Mouse (Mus musculus): ENCODE measurements around the gene Itgb6. TPM values are rescaled to one million over a fixed set of nuclear protein-coding genes. Genes with fewer than 3 reads are reported as not detected.

Gene Itgb6
- polyA plus RNA-seq, 1 experiment from 2014 or later = 0.23 TPM

- H3K4me2 ChIP-seq (replicated peaks) = no peak overlapping the region
- H3K9me3 ChIP-seq = no peaks in the 10 kb centered on the region
- 90% methylated on average over 8 of the region's 8 CpGs for WGBS
- H3K4me3 ChIP-seq = no peak overlapping the region
- no peaks in the 10 kb centered on the region for H3K27me3 ChIP-seq (replicated peaks)
- H3K4me1 ChIP-seq = peaks cover 13% of the 10 kb centered on the region
- H3K36me3 ChIP-seq = no peaks in the 10 kb centered on the region
- no peak overlapping the region for H3K27ac ChIP-seq
- no peak for ATAC-seq (ENCODE audit: low FRiP score, low read depth)
- no peak overlapping the region for H3K9ac ChIP-seq
These were observed 27.9 kb downstream of the Itgb6 start for GRCm38 (mm10) chr2:60694563-60694962.

- Histone ChIP-seq H3K27me3 (replicated peaks) (no peaks in the 10 kb centered on the region), H3K36me3 (no peaks in the 10 kb centered on the region), H3K4me2 (replicated peaks) (no peak overlapping the region), H3K9me3 (no peaks in the 10 kb centered on the region), H3K27ac (no peak overlapping the region), H3K4me1 (peaks cover 10% of the 10 kb centered on the region), H3K4me3 (no peak overlapping the region), H3K9ac (no peak overlapping the region)
- ATAC-seq (ENCODE audit: low FRiP score, low read depth) = no peak
- 82% methylated on average over 5 of the region's 5 CpGs for WGBS
These were observed 30.2 kb downstream of the Itgb6 start for GRCm38 (mm10) chr2:60692239-60692638.

GRCm38 (mm10) chr2:60690212-60690611, 32.2 kb downstream of the Itgb6 start:
- no peaks in the 10 kb centered on the region for H3K36me3 ChIP-seq
- ATAC-seq (ENCODE audit: low FRiP score, low read depth) = no peak
- H3K4me2 ChIP-seq (replicated peaks) = no peak overlapping the region
- H3K27ac ChIP-seq = no peak overlapping the region
- no peaks in the 10 kb centered on the region for H3K4me1 ChIP-seq
- H3K9ac ChIP-seq = no peak overlapping the region
- no peaks in the 10 kb centered on the region for H3K9me3 ChIP-seq
- H3K4me3 ChIP-seq = no peak overlapping the region
- 65% methylated on average over 1 of the region's 1 CpGs for WGBS
- no peaks in the 10 kb centered on the region for H3K27me3 ChIP-seq (replicated peaks)

- Histone ChIP-seq H3K27ac (no peak overlapping the region), H3K9ac (no peak overlapping the region), H3K36me3 (no peaks in the 10 kb centered on the region), H3K4me1 (no peaks in the 10 kb centered on the region), H3K9me3 (no peaks in the 10 kb centered on the region), H3K4me2 (replicated peaks) (no peak overlapping the region), H3K4me3 (no peak overlapping the region), H3K27me3 (replicated peaks) (no peaks in the 10 kb centered on the region)
- no peak for ATAC-seq (ENCODE audit: low FRiP score, low read depth)
- WGBS = 66% methylated on average over 14 of the region's 14 CpGs
These were observed 33.4 kb downstream of the Itgb6 start for GRCm38 (mm10) chr2:60688944-60689615.

- no peaks in the 10 kb centered on the region for H3K4me1 ChIP-seq
- H3K4me2 ChIP-seq (replicated peaks) = no peak overlapping the region
- H3K9me3 ChIP-seq = no peaks in the 10 kb centered on the region
- H3K4me3 ChIP-seq = no peak overlapping the region
- no peaks in the 10 kb centered on the region for H3K36me3 ChIP-seq
- H3K27ac ChIP-seq = no peak overlapping the region
- WGBS = 96% methylated on average over 1 of the region's 1 CpGs
- ATAC-seq (ENCODE audit: low FRiP score, low read depth) = no peak
- H3K27me3 ChIP-seq (replicated peaks) = no peaks in the 10 kb centered on the region
- H3K9ac ChIP-seq = no peak overlapping the region
These were observed 34.3 kb downstream of the Itgb6 start for GRCm38 (mm10) chr2:60688150-60688549.

GRCm38 (mm10) chr2:60685973-60686372, 36.5 kb downstream of the Itgb6 start:
- no peak for ATAC-seq (ENCODE audit: low FRiP score, low read depth)
- no peak overlapping the region for H3K27ac ChIP-seq
- no peaks in the 10 kb centered on the region for H3K4me1 ChIP-seq
- H3K9ac ChIP-seq = no peak overlapping the region
- H3K36me3 ChIP-seq = no peaks in the 10 kb centered on the region
- H3K4me2 ChIP-seq (replicated peaks) = no peak overlapping the region
- H3K27me3 ChIP-seq (replicated peaks) = no peaks in the 10 kb centered on the region
- H3K4me3 ChIP-seq = no peak overlapping the region
- no peaks in the 10 kb centered on the region for H3K9me3 ChIP-seq

GRCm38 (mm10) chr2:60684168-60684567, 38.3 kb downstream of the Itgb6 start:
- Histone ChIP-seq H3K27me3 (replicated peaks) (no peaks in the 10 kb centered on the region), H3K27ac (no peak overlapping the region), H3K4me1 (no peaks in the 10 kb centered on the region), H3K9ac (no peak overlapping the region), H3K9me3 (no peaks in the 10 kb centered on the region), H3K4me2 (replicated peaks) (no peak overlapping the region), H3K4me3 (no peak overlapping the region), H3K36me3 (no peaks in the 10 kb centered on the region)
- 84% methylated on average over 3 of the region's 3 CpGs for WGBS
- no peak for ATAC-seq (ENCODE audit: low FRiP score, low read depth)

- no peaks in the 10 kb centered on the region for H3K4me1 ChIP-seq
- H3K27me3 ChIP-seq (replicated peaks) = no peaks in the 10 kb centered on the region
- no peak overlapping the region for H3K27ac ChIP-seq
- no peak overlapping the region for H3K9ac ChIP-seq
- H3K4me2 ChIP-seq (replicated peaks) = no peak overlapping the region
- ATAC-seq (ENCODE audit: low FRiP score, low read depth) = no peak
- no peak overlapping the region for H3K4me3 ChIP-seq
- no peaks in the 10 kb centered on the region for H3K9me3 ChIP-seq
- no peaks in the 10 kb centered on the region for H3K36me3 ChIP-seq
- 78% methylated on average over 2 of the region's 2 CpGs for WGBS
These were observed 39.9 kb downstream of the Itgb6 start for GRCm38 (mm10) chr2:60682554-60682953.

GRCm38 (mm10) chr2:60674413-60674812, 48.0 kb downstream of the Itgb6 start:
- WGBS = 74% methylated on average over 7 of the region's 7 CpGs

GRCm38 (mm10) chr2:60672973-60673954, 49.2 kb downstream of the Itgb6 start:
- H3K4me2 ChIP-seq (replicated peaks) = no peak overlapping the region

More at GRCm38 (mm10) chr2:60674413-60674812, 48.0 kb downstream of the Itgb6 start:
- no peak overlapping the region for H3K27ac ChIP-seq
- ATAC-seq (ENCODE audit: low FRiP score, low read depth) = no peak
- no peak overlapping the region for H3K4me3 ChIP-seq
- no peaks in the 10 kb centered on the region for H3K36me3 ChIP-seq
- H3K9me3 ChIP-seq = no peaks in the 10 kb centered on the region
- H3K4me2 ChIP-seq (replicated peaks) = no peak overlapping the region
- H3K9ac ChIP-seq = no peak overlapping the region
- no peaks in the 10 kb centered on the region for H3K4me1 ChIP-seq
- H3K27me3 ChIP-seq (replicated peaks) = no peaks in the 10 kb centered on the region

GRCm38 (mm10) chr2:60671215-60671614, 51.2 kb downstream of the Itgb6 start:
- no peak for ATAC-seq (ENCODE audit: low FRiP score, low read depth)
- WGBS = 92% methylated on average over 1 of the region's 1 CpGs

More at GRCm38 (mm10) chr2:60672973-60673954, 49.2 kb downstream of the Itgb6 start:
- H3K4me3 ChIP-seq = no peak overlapping the region
- 64% methylated on average over 17 of the region's 17 CpGs for WGBS
- H3K27me3 ChIP-seq (replicated peaks) = no peaks in the 10 kb centered on the region
- no peaks in the 10 kb centered on the region for H3K36me3 ChIP-seq
- H3K27ac ChIP-seq = no peak overlapping the region
- no peaks in the 10 kb centered on the region for H3K9me3 ChIP-seq
- no peaks in the 10 kb centered on the region for H3K4me1 ChIP-seq
- no peak overlapping the region for H3K9ac ChIP-seq
- no peak for ATAC-seq (ENCODE audit: low FRiP score, low read depth)

GRCm38 (mm10) chr2:60663071-60663470, 59.4 kb downstream of the Itgb6 start:
- H3K4me1 ChIP-seq = no peaks in the 10 kb centered on the region
- H3K36me3 ChIP-seq = no peaks in the 10 kb centered on the region
- WGBS = 72% methylated on average over 1 of the region's 1 CpGs
- no peak overlapping the region for H3K4me3 ChIP-seq
- no peaks in the 10 kb centered on the region for H3K27me3 ChIP-seq (replicated peaks)
- H3K9ac ChIP-seq = no peak overlapping the region
- no peak overlapping the region for H3K4me2 ChIP-seq (replicated peaks)
- no peak for ATAC-seq (ENCODE audit: low FRiP score, low read depth)
- H3K9me3 ChIP-seq = no peaks in the 10 kb centered on the region
- H3K27ac ChIP-seq = no peak overlapping the region

More at GRCm38 (mm10) chr2:60671215-60671614, 51.2 kb downstream of the Itgb6 start:
- Histone ChIP-seq H3K9me3 (no peaks in the 10 kb centered on the region), H3K4me2 (replicated peaks) (no peak overlapping the region), H3K27ac (no peak overlapping the region), H3K9ac (no peak overlapping the region), H3K4me1 (no peaks in the 10 kb centered on the region), H3K36me3 (no peaks in the 10 kb centered on the region), H3K27me3 (replicated peaks) (no peaks in the 10 kb centered on the region), H3K4me3 (no peak overlapping the region)

Data from neural tube, embryonic 12.5 days (tissue).